Mouse (Mus musculus): Measurements from ENCODE around the gene Hoxb4.

Gene Hoxb4

DNA sequence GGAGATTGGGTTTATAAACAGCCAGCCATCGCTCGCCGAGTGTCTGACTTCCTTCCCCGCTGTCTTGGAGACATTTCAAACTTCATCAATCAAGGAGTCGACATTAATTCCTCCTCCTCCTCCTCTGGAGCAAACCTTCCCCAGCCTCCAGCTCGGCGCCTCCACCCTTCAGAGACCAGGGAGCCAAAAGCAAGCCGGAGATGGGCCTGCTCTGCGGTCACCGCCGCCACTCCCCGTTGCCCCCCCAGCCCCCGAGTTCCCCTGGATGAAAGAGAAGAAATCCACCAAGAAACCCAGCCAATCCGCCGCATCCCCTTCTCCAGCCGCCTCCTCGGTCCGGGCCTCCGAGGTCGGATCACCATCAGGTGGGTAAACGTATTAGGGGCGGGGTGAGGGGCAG, 33.8 kb downstream of the Hoxb4 start:
- no peak for TF ChIP-seq GATA4 (IDR thresholded peaks at IDR 0.05; ENCODE audit: insufficient replicate concordance, low read length)

DNA sequence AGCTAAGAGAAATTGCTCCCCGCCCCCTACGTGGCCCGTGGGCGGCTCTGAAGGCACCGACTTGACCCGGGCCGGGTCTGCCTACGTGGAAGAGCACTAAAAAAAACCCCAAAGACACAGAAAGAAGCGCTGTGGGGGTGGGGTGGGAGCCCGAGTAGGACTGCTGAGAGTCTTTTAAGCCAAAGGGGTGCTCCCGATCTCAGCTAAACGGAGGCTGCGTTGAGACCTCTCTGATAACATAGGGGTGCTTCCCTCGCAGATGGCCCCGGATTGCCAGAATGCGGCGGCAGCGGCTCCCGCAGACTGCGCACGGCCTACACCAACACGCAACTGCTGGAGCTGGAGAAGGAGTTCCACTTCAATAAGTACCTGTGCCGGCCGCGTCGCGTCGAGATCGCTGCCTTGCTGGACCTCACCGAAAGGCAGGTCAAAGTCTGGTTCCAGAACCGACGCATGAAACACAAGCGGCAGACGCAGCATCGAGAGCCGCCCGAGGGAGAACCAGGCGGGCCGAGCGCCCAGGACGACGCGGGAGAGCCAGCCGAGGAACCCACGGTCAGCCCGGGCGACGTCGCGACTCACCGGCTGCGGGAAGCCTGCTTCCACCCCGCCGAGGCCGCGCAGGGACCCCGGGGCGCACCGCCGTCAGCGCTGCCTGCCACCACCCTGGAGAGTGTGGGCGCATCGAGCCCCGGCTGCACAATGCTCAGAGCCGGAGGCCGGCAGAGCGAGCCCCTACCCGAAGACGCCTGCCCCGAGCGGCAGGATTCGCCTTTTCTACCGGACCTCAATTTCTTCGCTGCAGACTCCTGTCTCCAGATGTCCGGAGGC, 34.8 kb downstream of the Hoxb4 start:
- 0 out of 2 replicates have a peak, but pooled peaks have one; percentile 30 for TF ChIP-seq GATA4 (IDR thresholded peaks at IDR 0.05; ENCODE audit: insufficient replicate concordance, low read length)

DNA sequence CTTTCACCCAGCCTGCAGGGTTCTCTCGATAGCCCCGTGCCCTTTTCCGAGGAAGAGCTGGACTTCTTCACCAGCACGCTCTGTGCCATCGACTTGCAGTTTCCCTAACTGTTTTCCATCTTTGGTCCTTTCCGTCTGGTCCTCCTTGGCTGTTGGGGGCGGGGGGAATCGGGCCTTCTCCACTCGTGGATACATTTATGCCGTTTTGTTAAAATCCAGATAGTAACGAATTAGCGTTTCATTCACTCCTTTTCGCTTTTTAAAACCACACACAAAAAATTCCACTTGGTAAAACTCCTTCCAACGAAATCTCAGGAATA, 35.4 kb downstream of the Hoxb4 start:
- TF ChIP-seq GATA4 (IDR thresholded peaks at IDR 0.05; ENCODE audit: insufficient replicate concordance, low read length), result 0 out of 2 replicates have a peak, but pooled peaks have one; percentile 14

DNA sequence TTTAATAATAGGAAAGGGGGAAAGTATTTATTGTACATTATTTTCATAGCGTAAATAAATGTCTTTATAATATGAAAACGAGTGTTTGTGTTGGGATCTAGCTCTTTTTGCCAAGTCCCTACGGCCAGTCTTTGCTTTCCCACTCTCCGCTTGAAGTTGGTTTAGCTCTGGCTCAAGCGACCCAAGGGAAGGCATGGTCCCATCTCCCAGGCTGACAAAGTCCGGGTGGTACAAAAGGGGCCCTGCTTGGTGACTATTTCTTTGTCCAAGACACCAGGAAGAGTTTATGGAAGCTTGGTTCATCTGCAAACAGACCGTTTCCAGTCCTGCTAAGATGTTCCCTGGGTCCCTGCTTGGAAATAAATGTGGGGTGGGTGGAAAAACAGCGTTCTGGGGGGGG, 35.9 kb downstream of the Hoxb4 start:
- no peak for TF ChIP-seq GATA4 (IDR thresholded peaks at IDR 0.05; ENCODE audit: insufficient replicate concordance, low read length)

DNA sequence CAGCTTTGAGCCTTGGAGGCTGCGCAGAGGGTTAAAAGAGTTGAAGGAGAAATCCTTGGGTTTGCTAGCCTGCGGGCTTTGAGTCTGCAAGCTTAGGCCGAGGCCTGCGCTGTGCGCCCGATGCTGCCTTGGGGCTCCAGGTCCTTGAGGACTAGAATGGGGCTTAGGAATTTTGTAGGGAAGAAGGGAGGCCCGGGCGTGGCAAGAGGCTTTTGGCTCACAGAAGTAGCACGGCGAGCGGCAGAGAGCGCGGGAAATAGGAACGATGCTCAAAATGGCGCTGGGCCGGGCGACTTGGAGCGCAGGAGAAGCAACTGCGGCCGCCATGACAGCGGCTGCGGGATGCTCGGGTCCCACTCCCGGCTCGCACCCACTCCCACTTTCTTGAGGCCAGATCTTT, 36.3 kb downstream of the Hoxb4 start:
- TF ChIP-seq GATA4 (IDR thresholded peaks at IDR 0.05; ENCODE audit: insufficient replicate concordance, low read length), result no peak

DNA sequence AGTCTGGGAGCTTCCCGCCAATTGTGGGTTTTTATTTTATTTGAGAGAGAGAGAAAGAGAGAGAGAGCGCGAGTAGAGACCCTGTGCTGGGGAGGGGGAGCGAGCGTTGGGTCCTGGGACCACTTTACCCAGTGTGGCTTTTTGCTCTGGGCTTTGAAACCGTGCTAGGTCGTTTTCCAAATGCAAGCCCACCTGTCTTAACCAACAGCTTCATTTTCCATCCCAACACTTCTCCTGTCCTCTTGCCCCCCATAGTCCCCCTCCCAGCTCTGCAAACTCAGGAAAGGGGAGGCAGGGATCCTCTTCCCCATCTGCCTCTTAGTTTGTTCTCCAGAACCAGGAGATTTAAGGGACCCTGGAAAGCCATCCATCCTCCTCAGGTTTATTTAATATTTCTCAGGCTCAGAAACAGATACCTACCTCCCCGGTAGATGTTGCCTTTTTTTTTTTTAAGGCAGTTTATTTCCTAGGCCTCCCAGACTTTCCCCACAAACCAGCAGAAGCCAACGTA, 36.8 kb downstream of the Hoxb4 start:
- TF ChIP-seq GATA4 (IDR thresholded peaks at IDR 0.05; ENCODE audit: insufficient replicate concordance, low read length), result no peak

DNA sequence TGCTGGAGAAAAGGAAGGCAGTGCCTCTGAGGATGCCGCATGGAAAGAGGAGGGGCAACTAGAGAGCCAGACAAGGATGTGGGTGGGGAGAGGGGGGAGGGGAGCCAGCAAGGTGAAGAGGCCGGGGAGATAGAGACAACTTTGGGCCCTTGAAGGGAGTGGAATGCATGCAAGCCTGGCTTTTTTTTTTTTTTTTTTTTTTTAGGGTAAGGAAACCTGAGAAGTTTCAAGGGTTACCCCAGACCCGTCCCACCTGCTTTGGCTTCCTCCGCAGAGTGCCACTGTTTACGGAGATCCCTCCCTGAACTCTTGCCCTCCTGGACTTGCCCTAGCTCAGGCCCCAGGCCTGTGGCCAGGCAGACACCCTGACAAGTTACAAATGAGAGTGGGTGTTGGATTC, 45.7 kb downstream of the Hoxb4 start:
- TF ChIP-seq GATA4 (IDR thresholded peaks at IDR 0.05; ENCODE audit: insufficient replicate concordance, low read length), result no peak

DNA sequence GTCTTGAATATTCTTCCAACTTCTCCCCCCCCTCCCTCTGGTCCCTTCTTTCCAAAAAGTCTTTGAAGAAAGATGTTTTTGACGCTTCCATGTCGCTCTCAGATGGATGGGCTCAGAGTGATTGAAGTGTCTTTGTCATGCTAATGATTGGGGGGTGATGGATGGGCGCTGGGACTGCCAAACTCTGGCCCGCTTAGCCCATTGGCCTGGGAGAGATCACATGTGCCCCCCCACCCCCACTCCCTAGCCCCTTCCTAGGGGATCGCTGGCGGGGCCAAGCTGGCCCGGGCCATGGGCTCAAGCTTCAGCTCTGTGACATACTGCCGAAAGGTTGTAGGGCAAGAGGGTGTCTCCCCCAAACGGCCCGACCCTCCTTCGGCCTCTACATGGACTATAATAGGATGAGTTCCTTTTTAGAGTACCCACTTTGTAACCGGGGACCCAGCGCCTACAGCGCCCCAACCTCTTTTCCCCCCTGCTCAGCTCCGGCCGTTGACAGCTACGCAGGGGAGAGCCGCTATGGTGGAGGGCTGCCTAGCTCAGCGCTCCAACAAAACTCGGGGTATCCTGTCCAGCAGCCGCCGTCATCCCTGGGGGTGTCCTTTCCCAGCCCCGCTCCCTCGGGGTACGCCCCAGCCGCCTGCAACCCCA, 47.5 kb downstream of the Hoxb4 start, which contains the start of gene Hoxb1:
Gene Hoxb1, plus strand, starts transcription at position 312 of the 651 bp plus-strand sequence.
- TF ChIP-seq GATA4 (IDR thresholded peaks at IDR 0.05; ENCODE audit: insufficient replicate concordance, low read length), result no peak

DNA sequence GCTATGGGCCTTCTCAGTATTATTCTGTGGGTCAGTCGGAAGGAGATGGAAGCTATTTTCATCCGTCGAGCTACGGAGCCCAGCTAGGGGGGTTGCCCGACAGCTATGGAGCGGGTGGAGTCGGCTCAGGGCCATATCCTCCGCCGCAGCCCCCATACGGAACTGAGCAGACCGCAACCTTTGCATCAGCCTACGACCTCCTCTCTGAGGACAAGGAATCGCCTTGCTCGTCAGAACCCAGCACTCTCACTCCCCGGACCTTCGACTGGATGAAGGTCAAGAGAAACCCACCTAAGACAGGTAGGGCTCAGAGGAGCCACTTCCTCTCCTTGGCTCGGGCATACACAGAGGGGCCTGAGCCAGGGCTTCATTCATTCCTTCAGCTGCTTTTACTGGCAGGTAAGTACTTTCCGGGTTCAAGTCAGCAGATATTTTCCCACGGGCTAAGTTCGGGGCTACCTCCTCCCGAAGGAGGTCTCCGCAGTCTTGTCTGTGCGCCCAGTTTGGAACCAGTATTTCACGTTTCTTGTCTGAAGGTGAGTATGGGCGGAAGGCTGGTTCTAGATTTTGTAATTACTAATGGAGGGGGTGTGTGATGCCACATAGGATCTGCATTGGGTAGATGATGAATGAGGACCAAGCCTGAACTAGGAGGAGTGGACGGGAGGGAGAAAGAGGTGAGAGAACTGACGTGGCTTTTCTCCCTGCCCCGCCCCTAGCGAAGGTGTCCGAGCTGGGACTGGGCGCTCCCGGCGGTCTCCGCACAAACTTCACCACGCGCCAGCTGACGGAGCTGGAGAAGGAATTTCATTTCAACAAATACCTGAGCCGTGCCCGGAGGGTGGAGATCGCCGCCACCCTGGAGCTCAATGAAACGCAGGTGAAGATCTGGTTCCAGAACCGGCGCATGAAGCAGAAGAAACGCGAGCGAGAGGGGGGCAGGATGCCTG, 48.3 kb downstream of the Hoxb4 start:
- no peak for TF ChIP-seq GATA4 (IDR thresholded peaks at IDR 0.05; ENCODE audit: insufficient replicate concordance, low read length)

DNA sequence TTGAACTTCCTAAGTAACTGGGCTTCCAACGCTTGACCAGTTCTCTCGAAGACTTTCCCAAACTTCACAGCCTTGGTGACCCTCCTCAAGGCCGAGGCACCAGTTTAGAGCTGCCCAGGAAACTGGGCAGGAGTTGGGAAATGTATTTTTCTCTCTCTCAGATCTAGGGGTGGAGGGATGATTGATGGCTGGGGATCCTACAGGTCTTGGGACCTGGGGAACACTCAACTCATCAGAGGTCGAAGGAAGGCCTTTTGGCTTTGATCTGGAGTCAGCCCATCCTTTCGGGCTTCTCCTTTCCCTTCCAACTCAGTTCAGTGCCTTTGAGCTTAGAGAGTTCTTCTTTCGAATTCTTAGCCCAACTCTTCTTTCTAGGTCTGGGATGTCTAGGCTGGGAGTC, 49.1 kb downstream of the Hoxb4 start:
- TF ChIP-seq GATA4 (IDR thresholded peaks at IDR 0.05; ENCODE audit: insufficient replicate concordance, low read length), result no peak

DNA sequence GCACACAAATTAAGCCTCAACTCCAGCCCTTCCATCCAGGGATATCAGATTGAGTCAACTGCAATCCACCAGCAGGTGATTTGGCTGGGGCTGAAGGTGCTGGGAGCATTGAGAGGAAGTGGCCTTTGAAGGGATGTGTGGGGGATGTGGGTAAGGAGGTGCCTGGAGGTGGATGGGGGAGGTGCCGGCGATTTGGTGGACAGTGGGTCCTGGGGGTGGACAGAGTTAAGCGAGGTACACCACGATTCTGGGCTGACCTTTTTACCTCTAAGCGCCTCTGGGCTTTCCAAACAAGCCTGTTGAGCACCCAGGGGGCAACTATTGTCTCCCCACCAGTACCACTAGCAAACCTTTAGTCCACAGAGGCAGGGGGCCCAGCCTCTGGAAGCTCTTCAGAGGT, 50.6 kb downstream of the Hoxb4 start:
- TF ChIP-seq GATA4 (IDR thresholded peaks at IDR 0.05; ENCODE audit: insufficient replicate concordance, low read length), result no peak

DNA sequence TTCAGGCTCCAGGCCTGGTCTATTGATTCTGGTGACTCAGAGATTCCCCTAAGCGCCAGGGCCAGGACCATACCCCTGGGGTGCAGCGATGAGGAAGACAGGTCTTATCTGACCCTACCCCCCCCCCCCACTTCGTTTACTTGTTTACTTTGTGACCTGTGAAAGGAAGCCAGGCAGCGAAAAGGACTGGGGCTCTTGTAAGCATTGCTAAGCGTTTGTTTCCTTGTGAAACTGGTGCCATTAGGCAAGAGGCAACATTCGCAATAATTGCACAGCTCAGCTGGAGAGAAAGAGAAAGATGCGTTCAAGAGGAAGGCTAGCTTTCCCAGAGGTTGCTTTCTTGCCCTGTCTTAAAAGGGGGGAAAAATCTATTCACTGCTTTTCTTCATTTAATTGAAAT, 51.1 kb downstream of the Hoxb4 start:
- no peak for TF ChIP-seq GATA4 (IDR thresholded peaks at IDR 0.05; ENCODE audit: insufficient replicate concordance, low read length)
